Mouse (Mus musculus): ENCODE measurements around the gene Insc.

DNA sequence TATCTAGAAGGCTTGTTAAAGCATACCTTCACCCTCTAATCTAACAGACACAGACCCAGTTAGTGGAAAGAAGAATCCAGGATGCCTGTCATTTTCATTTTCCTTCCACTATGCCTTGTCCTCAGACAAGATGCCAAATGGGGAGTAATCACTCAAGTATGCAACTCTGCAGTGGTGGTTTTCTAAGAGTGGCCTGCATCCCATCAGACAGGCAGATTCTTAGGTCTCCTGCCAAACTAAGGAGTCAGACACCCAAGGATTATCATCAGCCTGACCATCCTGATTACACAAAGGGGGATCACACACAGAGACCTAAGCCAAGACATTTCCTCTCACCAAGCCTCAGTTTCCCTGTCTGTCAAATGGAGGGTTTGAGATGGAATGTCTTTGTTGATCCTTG, 5.3 kb upstream of the Insc start:
- TF ChIP-seq CTCF (conservative IDR thresholded peaks at IDR 0.05 in 1 of 2, IDR thresholded peaks at IDR 0.05 in 1 of 2; ENCODE audit: low read depth in 2 of 2, low read length in 2 of 2) (no peak), MAZ (IDR thresholded peaks at IDR 0.05; ENCODE audit: low read depth, low read length) (no peak), EP300 (IDR thresholded peaks at IDR 0.05; ENCODE audit: low read length) (no peak), RCOR1 (conservative IDR thresholded peaks at IDR 0.05; ENCODE audit: low read depth, low read length) (no peak), MAX (IDR thresholded peaks at IDR 0.05; ENCODE audit: low read length) (no peak), E2F4 (IDR thresholded peaks at IDR 0.05; ENCODE audit: insufficient replicate concordance, low read depth, low read length) (no peak), SMC3 (IDR thresholded peaks at IDR 0.05; ENCODE audit: low read depth, low read length) (no peak), MYC (IDR thresholded peaks at IDR 0.05; ENCODE audit: low read depth, low read length) (no peak)

Measured in CH12.LX (cell line).